27 mouse cellular contexts compared by ENCODE assay signal in the genomic region with DNA sequence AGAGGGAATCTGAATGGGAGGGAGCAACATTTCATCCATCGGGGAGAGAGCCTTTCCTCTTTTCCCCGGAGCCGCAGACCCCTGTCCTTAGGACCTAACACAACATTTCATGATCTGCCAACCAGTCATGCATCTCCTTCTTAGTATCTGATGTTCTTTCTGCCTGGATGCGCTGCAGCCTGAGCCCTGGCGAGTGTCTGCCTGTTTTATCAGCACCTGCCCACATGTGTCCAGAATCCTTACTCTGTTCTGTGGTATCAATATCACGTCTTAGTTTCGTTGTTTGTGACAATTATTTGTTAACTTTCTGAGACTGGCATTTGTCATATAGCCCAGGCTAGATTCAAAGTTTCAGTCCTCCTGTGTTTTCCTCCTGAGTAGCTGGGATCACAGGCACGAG. TPM values are rescaled to one million over a fixed set of nuclear protein-coding genes. Genes with fewer than 3 reads are reported as not detected.
DNase-seq lines count a peak whose midpoint lies in the region; ATAC-seq and TF ChIP-seq lines count a peak whose summit lies in the region.
"Had no signal": no experiment of that assay in that cellular context is flagged by ENCODE, and none has a peak within 500 bp of the region (broad histone marks: within the 10 kb centered on the region; RNA-seq: fewer than 3 reads in every experiment).

No protein-coding gene starts in this region.

- no peak for TF ChIP-seq CTCF in liver, embryonic 14.5 days (IDR thresholded peaks at IDR 0.05; ENCODE audit: low read depth)
- TF ChIP-seq CTCF in liver, postnatal 0 days (IDR thresholded peaks at IDR 0.05; ENCODE audit: low read depth) = no peak
- TF ChIP-seq CTCF in thymus, adult 2 months (IDR thresholded peaks at IDR 0.05; ENCODE audit: borderline replicate concordance, control insufficient read depth, extremely low read depth, insufficient read depth, low read length, poor library complexity) = no peak

- H3K9me3 ChIP-seq in liver, embryonic 12.5 days (replicated peaks) = no peaks in the 10 kb centered on the region
- H3K9me3 ChIP-seq in liver, embryonic 14.5 days (ENCODE audit: control insufficient read depth, low read length) = no peaks in the 10 kb centered on the region
- H3K9me3 ChIP-seq in liver, postnatal 0 days (ENCODE audit: low read length) = no peaks in the 10 kb centered on the region
- H3K9me3 ChIP-seq: forebrain, embryonic 10.5 days; forebrain, embryonic 13.5 days; G1E; heart, embryonic 10.5 days; heart, embryonic 13.5 days; hindbrain, embryonic 12.5 days; hindbrain, embryonic 15.5 days had no signal

- no peak overlapping the region for H3K4me2 ChIP-seq in liver, embryonic 12.5 days
- H3K4me2 ChIP-seq in liver, embryonic 14.5 days (ENCODE audit: low read depth) = no peak overlapping the region
- no peak overlapping the region for H3K4me2 ChIP-seq in liver, postnatal 0 days (ENCODE audit: low read depth, low read length)
- H3K4me2 ChIP-seq: forebrain, embryonic 13.5 days; heart, embryonic 13.5 days; hindbrain, embryonic 12.5 days; hindbrain, embryonic 15.5 days had no signal

- TF ChIP-seq POLR2A in thymus, adult 2 months (IDR thresholded peaks at IDR 0.05; ENCODE audit: control insufficient read depth, extremely low read depth, insufficient read depth, low read length, poor library complexity) = no peak

- no peak for DNase-seq in liver, embryonic 14.5 days (ENCODE audit: low read depth in 3 of 3, low spot score in 3 of 3)
- peak; percentile 13 for DNase-seq in liver, postnatal 0 days
- DNase-seq in spleen, postnatal 10 days (ENCODE audit: low spot score in 2 of 2) = no peak
- DNase-seq in kidney, adult 9 months = no peak
- DNase-seq in thymus, adult 2 months = no peak
- DNase-seq: adrenal gland, postnatal 10 days; adrenal gland, postnatal 36 days; B cell, adult 2 months; cerebellum, adult 18-20 months; cerebellum, adult 9-10 months; cerebellum, postnatal 25 days; embryo, embryonic 11 days; gastrocnemius, postnatal 10 days; gastrocnemius, postnatal 36 days; heart, adult 2 months; heart, postnatal 14 days had no signal

- H3K36me3 ChIP-seq in liver, embryonic 12.5 days = no peaks in the 10 kb centered on the region
- H3K36me3 ChIP-seq in liver, embryonic 14.5 days (replicated peaks; ENCODE audit: control insufficient read depth, insufficient read depth, low read depth) = no peaks in the 10 kb centered on the region
- H3K36me3 ChIP-seq in liver, postnatal 0 days (replicated peaks; ENCODE audit: insufficient read depth, low read length) = no peaks in the 10 kb centered on the region
- H3K36me3 ChIP-seq in thymus, adult 2 months (ENCODE audit: control insufficient read depth, insufficient read depth, low read length) = no peaks in the 10 kb centered on the region
- H3K36me3 ChIP-seq: forebrain, embryonic 10.5 days; G1E; heart, embryonic 10.5 days; heart, embryonic 13.5 days; hindbrain, embryonic 12.5 days; hindbrain, embryonic 15.5 days had no signal

- 41% methylated on average over 8 of the region's 8 CpGs for WGBS in liver, embryonic 12.5 days (ENCODE audit: insufficient replicate concordance)
- WGBS in liver, embryonic 14.5 days (ENCODE audit: insufficient replicate concordance) = 49% methylated on average over 8 of the region's 8 CpGs
- 64% methylated on average over 8 of the region's 8 CpGs for WGBS in liver, postnatal 0 days (ENCODE audit: insufficient replicate concordance)
- WGBS in thymus, adult 2 months = 89% methylated on average over 8 of the region's 8 CpGs

- TF ChIP-seq EP300 in liver, embryonic 14.5 days (IDR thresholded peaks at IDR 0.05; ENCODE audit: low read depth) = peak; percentile 32
- no peak for TF ChIP-seq EP300 in liver, postnatal 0 days (IDR thresholded peaks at IDR 0.05; ENCODE audit: low read depth)

- peaks cover 39% of the 10 kb centered on the region for H3K4me1 ChIP-seq in liver, embryonic 12.5 days
- peaks cover 8 to 24% of the 10 kb centered on the region in 2 experiments for H3K4me1 ChIP-seq in liver, embryonic 14.5 days (replicated peaks; ENCODE audit: control insufficient read depth in 2 of 2, insufficient read depth in 2 of 2, low read length in 1 of 2)
- 0 out of 2 replicates have a peak, but pooled peaks cover 5% of the 10 kb centered on the region for H3K4me1 ChIP-seq in liver, postnatal 0 days (ENCODE audit: insufficient read depth)
- H3K4me1 ChIP-seq in thymus, adult 2 months (replicated peaks; ENCODE audit: control insufficient read depth, insufficient read depth, low read length) = peaks cover 2% of the 10 kb centered on the region; the same call in 1 of the 2 replicates

- H3K27me3 ChIP-seq in liver, embryonic 12.5 days (replicated peaks) = peaks cover 14% of the 10 kb centered on the region
- H3K27me3 ChIP-seq in liver, embryonic 14.5 days (ENCODE audit: control insufficient read depth, insufficient read depth, low read length) = no peaks in the 10 kb centered on the region
- no peaks in the 10 kb centered on the region for H3K27me3 ChIP-seq in liver, postnatal 0 days (ENCODE audit: insufficient read depth, low read length)
- H3K27me3 ChIP-seq in thymus, adult 2 months (ENCODE audit: control insufficient read depth, insufficient read depth, low read length) = no peaks in the 10 kb centered on the region; the same call in 1 of the 2 replicates
- H3K27me3 ChIP-seq: CH12.LX; forebrain, embryonic 13.5 days; hindbrain, embryonic 12.5 days; hindbrain, embryonic 15.5 days; Patski had no signal

- H3K9ac ChIP-seq in liver, embryonic 12.5 days = no peak overlapping the region
- no peak overlapping the region for H3K9ac ChIP-seq in liver, embryonic 14.5 days (replicated peaks)
- H3K9ac ChIP-seq in liver, postnatal 0 days (replicated peaks) = no peak overlapping the region
- H3K9ac ChIP-seq: forebrain, embryonic 13.5 days; heart, embryonic 13.5 days; hindbrain, embryonic 12.5 days; hindbrain, embryonic 15.5 days had no signal

- peak; percentile 56; the same call in 1 of the 2 replicates for ATAC-seq in liver, embryonic 12.5 days
- ATAC-seq in liver, embryonic 14.5 days (ENCODE audit: insufficient read depth) = peak; percentile 62; the same call in 1 of the 2 replicates
- ATAC-seq in liver, postnatal 0 days = peak; percentile 50; the same call in 1 of the 2 replicates
- ATAC-seq: forebrain, embryonic 13.5 days; forebrain, embryonic 16.5 days; Patski had no signal

- no peak overlapping the region for H3K27ac ChIP-seq in liver, embryonic 12.5 days
- H3K27ac ChIP-seq in liver, embryonic 14.5 days = no peak overlapping the region
- no peak overlapping the region for H3K27ac ChIP-seq in liver, postnatal 0 days (ENCODE audit: low read depth)
- H3K27ac ChIP-seq in thymus, adult 2 months (ENCODE audit: control insufficient read depth, insufficient read depth, low read length) = no peak overlapping the region
- H3K27ac ChIP-seq: forebrain, embryonic 10.5 days; forebrain, embryonic 13.5 days; heart, adult 2 months; heart, embryonic 10.5 days; heart, embryonic 13.5 days; hindbrain, embryonic 12.5 days; hindbrain, embryonic 15.5 days had no signal

- no peak overlapping the region for H3K4me3 ChIP-seq in liver, embryonic 12.5 days
- H3K4me3 ChIP-seq in liver, embryonic 14.5 days (ENCODE audit: insufficient read depth in 1 of 2, low read depth in 2 of 2, low read length in 2 of 2) = no peak overlapping the region
- no peak overlapping the region for H3K4me3 ChIP-seq in liver, postnatal 0 days (ENCODE audit: low read depth, low read length)
- H3K4me3 ChIP-seq in thymus, adult 2 months (ENCODE audit: control insufficient read depth, insufficient read depth, low read length) = no peak overlapping the region
- H3K4me3 ChIP-seq: forebrain, embryonic 10.5 days; forebrain, embryonic 13.5 days; heart, adult 2 months; heart, embryonic 10.5 days; heart, embryonic 13.5 days; hindbrain, embryonic 12.5 days; hindbrain, embryonic 15.5 days had no signal

RNA-seq across cellular contexts. Expression of gene Elf3, which starts 14.4 kb away (rescaled TPM):
- 1.1 and 1.8 TPM in 2 replicates for polyA plus RNA-seq in liver, embryonic 12.5 days (2016; fragmentation: Nextera tagmentation; extraction: Ambion mirVana)
- 0.57 and 0.58 TPM in 2 replicates for polyA plus RNA-seq in liver, embryonic 14.5 days (2012; rRNA removed)
- polyA plus RNA-seq in liver, embryonic 14.5 days (2014; fragmentation: Nextera tagmentation; extraction: Ambion mirVana) = 0.43 and 0.61 TPM in 2 replicates
- polyA plus RNA-seq in liver, postnatal 0 days (2015; fragmentation: Nextera tagmentation; extraction: Ambion mirVana) = 0.59 and 0.67 TPM in 2 replicates
- polyA plus RNA-seq in thymus, adult 2 months (2012; rRNA removed) = 4.2 and 4.6 TPM in 2 replicates
- polyA plus RNA-seq: G1E had no signal

RNA-seq across cellular contexts. Expression of gene Rnpep, which starts 39.9 kb away (rescaled TPM):
- polyA plus RNA-seq in liver, embryonic 12.5 days (2016; fragmentation: Nextera tagmentation; extraction: Ambion mirVana) = 36.6 and 38.6 TPM in 2 replicates
- 7.3 and 8.4 TPM in 2 replicates for polyA plus RNA-seq in liver, embryonic 14.5 days (2012; rRNA removed)
- polyA plus RNA-seq in liver, embryonic 14.5 days (2014; fragmentation: Nextera tagmentation; extraction: Ambion mirVana) = 23.0 and 24.2 TPM in 2 replicates
- 20.0 TPM in 2 replicates for polyA plus RNA-seq in liver, postnatal 0 days (2015; fragmentation: Nextera tagmentation; extraction: Ambion mirVana)
- 32.0 and 37.2 TPM in 2 replicates for polyA plus RNA-seq in thymus, adult 2 months (2012; rRNA removed)
